Mouse (Mus musculus): ENCODE measurements at regions not wholly inside any gene's neighbourhood (a gene's known extent, or its start where the extent isn't known, plus 50 kb on each side); places are given as distances from the start of the nearest gene placed in this dataset.
"Not testable (repeated sequence)": the region's sequence is repeated elsewhere in the genome, so short reads cannot be mapped to it uniquely, and the experiment has no call there.

DNA sequence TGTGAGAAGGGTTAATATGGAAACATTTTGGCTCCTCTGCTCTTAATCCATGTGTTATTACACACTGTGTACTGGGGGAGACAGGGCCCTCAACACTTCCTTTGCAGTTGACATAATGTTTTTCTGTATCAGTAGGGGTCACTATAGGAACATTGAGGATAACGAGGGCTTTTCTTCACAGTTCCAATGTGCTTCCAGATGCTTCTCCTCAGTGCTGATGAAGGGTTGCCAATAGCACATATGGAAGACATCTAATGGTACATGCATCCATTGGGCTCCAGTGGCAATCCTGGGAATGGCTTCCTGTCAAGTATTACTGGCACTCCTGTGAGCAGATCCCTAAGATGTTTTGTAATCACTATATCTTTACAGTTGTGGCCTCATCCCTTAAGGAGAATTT is 62.1 kb downstream of the Naa11 start:
- peak; percentile 21 for DNase-seq (ENCODE audit: low spot score)

DNA sequence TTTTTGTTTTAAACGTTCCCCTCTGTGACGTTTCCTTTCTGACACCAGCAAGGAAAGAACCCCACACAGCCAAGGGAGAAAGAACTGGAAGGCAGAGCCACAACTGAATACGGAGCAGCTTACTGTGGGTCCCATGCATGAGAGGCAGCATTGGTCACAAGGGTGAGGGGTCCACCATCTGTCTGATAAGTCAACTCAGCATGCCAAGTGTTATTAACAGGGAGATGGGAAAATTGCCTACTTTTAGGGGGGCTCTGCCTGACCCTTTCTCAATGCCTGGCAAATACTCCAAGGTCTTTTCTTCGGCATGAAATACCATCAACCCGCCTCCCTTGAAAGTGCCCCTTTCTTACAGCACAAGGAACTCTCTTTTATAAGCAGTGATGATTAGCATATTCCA is 66.3 kb downstream of the Naa11 start:
- DNase-seq (ENCODE audit: low spot score), result no peak

DNA sequence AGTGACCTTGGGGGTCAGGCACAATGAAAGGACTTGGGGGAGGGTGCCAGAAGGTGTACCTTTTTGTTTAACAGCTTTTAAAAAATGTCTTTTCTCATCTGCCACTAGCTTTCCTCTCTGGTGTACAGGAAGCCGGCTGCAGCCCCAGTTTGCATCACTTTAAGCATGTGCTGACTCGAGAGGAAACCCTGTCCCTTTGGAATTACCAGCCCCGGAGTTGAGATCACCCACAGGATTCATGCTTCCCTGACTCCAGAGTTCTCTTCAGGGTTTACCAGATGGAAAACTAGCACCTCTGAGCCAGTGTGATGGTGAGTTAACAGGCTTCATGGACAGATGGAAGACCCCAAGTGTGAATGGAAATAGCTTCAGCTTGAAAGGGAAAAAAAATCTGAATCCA is 68.3 kb downstream of the Naa11 start:
- no peak for DNase-seq (ENCODE audit: low spot score)

DNA sequence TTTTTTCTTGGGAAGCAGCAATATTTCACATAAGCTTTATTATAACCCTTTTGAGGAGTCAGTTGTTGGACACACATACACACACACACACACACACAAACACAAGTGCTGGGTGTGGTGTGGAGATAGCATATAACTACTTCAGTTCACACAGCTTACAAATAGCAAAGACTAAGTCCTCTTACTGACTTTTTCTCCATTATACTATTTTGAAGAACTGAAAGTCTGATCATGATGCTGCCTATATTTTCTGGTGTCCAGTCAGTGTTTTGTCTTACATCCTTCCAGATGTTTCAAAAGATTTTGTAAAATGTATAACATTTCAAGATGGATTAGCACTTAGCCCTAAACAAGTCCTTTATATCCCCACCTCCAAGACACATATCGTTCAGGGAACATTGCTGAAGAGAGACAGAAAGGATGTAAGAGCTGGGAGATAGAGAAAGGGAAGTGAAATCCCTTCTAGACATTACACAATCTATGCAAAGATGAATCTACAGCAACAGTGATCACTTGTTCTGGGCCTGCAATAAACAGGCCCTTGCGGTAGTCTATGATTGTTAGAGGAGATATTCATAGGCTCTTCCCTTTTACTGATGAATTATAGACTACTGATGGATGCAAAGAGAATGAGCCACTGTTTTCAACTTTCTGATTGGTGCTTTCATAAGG is 72.2 kb downstream of the Naa11 start:
- no peak for DNase-seq (ENCODE audit: low spot score)

DNA sequence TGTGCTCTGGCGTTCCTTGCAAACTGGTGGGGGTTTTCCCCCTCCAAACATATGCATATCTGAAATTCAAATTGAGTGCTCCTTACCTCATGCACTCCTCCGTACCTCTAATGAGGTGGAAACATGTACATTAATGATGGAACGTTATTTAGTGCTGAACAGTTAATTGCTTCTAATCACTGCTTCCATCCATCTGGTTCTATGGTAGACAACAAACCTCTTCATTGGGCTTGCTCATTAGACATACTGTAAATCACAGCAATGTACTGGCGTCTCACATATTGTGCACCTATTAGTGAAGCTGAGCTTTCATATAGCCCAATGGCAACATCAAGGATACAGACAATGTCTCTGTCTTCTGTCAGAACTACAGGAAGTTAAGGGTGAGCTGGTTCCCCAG is 85.3 kb downstream of the Naa11 start:
- DNase-seq (ENCODE audit: low spot score), result no peak

DNA sequence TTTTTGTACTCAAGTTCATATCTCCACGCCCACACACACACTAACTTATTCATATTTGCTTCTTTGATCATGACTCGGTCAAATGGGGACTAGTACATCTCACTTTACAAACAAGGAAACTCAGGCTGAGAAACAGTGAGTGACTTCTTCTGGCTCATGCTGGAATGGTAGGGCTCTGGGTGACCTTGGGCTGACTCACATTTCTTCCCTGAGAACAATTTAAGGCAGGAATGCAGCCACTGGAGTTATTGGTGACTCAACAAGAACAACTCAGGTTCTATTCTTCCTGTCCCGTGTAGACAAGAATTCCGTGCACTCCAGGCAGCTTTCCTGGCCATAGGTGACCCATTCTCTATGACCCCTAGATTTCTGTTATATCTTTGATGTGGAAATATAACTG is 87.3 kb downstream of the Naa11 start:
- no peak for DNase-seq (ENCODE audit: low spot score)

DNA sequence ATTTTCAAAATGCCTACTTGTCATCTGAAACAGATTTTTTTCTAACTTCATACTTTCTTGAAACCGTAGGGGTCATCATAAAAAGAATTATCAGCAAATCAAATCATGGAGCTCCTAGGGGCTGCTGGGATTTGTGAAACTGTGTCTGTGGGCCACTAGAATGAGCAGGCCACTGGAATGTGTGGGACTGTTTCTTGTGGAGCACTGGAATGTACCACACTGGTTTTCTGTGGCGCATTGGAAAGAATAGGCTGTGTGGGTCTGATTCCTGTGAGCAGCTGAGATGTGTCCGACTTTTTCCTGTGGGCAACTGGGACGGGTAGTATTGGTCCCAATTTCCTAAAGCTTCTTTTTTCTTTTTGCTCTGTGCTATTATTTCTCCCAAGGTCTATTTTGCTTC is 90.6 kb downstream of the Naa11 start:
- DNase-seq (ENCODE audit: low spot score), result no peak

DNA sequence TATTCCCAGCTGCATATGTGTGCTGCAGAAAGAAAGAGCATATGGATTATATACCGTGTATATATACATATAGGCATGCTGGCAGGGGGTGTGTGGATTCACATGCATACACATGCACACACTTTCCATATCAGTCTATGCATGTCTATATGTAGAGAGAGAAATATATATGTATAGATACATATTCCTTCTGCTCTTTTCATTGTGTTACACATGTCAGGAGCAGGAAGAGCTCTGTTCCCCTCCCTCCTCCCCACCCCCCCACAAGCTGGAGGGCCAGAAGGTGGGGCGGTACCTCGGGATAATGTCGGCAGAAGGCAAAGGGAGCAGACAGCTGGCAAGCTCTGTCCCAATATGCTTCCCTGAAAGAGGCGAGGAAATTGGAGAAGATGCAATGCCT is 91.3 kb downstream of the Naa11 start:
- no peak for DNase-seq (ENCODE audit: low spot score)

DNA sequence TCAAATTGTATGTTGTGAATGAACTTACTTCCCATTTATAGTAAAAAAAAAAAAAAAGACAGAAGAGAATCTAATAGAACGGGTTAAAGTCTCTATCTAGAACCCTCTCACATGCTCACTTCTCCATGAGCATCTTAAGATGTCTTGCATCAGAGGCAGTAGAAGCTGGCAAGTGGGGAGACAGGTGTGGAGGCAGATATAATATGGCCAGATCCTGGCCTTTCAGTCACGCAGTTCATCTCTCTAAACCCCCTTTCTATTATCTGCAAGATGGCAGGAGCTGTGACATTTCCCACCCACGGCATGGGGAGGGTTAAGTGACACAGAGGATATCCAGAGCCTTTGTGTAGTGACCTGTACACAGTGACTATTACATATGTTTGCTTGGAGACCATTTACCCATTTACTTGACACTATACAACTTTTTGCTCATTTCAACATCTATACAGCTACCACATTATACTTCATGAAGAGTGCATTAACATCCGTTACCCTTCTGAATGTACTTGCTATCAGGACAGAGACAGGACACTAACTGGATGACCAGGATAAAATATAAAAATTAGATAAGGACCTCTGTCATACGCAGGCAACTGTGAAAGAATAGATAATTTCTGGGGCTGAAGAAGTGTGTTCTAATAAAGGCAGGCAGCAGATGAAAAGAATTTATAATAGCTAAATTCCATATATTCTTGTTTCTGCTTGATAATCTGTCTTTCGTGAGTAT is 91.9 kb downstream of the Naa11 start:
- no peak for DNase-seq (ENCODE audit: low spot score)

DNA sequence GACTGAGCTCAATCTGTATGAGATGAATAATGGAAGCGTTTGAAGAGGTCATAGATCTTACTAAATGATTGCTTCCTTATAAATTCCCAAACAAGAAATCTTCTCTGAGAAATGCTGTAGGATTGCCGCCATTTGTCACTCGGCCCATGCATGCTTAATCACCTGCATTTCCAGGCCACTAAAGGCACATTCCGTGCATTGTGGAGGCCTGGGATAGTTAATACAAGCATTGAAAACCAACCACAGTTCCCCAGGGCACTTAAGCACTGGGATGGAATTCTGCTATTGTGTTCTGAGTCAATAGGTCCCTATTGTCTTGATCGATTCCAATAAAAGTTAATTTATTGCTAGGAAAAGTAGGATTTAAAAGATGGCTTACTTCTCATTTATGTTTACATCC is 92.5 kb downstream of the Naa11 start:
- DNase-seq (ENCODE audit: low spot score), result no peak

DNA sequence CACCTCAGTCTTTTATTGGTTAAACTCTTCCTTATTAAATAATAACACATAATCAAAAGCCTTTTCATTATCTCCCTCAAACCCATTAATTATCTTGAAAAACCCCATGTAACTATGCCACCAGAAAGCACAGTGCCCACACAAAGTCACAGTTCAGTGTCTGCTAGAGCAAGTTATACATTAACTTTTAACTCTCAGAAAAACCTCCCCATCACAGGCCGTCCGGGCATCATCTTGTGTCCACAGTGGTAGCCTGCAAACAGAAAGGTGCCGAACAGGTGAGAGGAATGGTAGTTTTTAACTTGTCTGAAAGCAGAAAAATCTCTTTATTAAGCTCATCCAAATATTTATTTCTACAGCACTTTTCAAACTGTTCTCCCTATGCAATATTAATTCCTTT is 96.0 kb downstream of the Naa11 start:
- DNase-seq (ENCODE audit: low spot score), result no peak

DNA sequence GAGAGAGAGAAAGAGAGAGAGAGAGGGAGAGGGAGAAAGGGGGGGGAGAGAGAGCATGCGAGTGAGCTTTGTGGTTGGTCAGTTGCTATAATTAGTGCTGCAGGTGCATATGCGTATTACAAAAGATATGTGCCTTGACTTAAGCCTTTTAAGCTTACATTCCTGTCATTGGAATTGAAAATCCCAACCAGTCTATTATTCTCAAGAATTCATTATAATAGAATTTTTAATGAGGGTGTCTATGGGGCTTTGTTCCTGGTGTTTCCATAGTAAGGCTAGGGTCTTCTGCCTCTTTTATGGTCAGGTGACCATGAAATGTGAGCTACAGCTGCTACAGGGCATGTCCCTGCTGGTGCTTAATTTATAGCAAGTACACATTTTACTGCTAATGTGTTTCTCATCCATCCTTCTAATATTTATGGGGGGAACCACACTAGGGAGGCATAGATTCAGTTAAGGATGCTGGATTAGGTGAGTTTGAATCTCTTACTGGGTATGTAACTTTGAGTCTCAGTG is 102.0 kb downstream of the Naa11 start:
- DNase-seq (ENCODE audit: low spot score), result no peak

DNA sequence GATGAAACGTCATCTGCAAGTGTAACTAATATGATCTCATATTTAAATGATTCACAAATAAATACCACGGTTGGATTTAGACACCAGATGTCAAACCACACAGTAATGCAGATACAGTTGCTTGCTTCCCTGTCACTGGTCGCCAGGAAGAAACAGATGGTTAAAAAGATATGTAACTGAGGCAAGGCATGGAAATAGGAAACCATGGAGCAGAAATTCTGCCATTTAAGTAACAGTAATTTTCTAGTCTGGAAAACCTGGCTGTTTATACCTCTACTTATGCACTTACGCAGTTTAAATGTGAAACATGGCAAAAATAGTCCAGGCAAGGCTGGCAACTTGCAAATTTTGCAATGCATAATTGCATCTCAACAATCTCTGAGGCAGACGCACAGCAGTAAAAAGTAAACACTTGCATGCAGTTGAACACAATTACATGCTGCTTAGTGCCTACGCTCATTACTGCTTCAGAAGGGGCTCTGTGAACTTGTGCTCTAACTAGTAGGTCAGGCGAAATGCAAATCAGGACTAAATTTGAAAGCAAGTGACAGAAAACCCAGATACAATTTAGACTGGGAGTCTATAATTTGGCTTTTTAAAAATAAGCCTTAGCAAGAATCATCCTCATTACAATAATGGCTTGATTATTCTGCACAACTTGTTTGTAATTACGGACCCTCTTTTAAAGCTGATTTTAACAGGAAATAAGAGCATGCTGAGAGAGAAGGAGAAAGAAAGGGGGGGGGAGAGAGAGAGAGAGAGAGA is 102.6 kb downstream of the Naa11 start:
- DNase-seq (ENCODE audit: low spot score), result no peak

DNA sequence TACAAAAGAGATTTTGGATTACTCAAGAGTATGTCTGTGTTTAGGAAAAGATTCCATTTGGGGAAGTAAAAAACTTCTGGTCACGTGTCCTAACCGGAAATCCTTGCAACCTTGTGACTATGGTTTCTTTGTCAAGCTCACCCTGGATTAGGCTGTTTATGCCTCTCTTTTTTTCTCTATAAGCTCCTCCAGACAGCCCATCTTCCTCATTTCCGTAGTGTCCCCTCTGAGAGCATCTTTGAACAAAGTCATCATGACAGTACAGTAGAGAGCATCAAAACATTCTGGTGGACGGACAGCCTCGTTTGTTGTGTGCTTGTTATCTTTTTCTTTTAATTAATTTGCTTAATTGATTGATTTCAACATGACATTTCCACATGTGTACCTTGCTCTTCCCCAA is 112.7 kb downstream of the Naa11 start:
- no peak for DNase-seq (ENCODE audit: low spot score)

DNA sequence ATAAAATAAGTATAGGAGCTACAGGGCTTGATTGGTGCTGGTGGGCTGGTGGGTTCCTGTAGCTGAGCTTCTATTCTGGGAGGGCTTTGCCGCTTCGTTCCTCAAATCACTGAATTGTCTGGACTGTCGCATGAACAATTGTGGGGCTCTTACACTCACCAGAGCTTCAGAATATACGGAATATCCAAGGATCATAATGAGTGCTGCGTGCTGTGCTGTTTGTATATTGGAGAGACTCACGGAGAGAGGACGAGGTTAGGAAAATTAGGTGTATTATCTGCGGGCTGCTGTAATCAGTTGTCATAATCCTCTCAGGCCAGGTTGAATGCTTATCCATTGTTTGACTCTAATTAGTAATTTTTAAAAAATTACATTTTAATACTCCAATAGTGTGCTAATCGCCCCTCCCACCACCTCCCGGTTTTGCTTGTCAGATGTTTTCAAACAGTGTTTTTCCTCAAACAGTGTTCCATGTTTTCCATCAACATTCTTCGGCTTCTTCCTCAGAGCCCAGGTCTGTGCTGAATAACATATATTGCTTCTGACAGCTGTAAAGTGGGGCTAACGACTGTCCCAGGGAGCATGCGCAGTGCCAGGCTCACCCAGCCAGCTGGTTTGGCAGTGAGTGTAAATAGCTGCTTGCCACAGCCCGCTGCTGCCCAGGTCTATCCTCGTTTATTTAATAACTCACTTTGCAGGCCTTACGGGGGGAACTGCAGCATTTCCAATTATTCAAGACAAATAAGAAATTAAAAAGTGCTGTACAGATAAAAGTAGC is 114.2 kb downstream of the Naa11 start:
- DNase-seq (ENCODE audit: low spot score), result no peak

DNA sequence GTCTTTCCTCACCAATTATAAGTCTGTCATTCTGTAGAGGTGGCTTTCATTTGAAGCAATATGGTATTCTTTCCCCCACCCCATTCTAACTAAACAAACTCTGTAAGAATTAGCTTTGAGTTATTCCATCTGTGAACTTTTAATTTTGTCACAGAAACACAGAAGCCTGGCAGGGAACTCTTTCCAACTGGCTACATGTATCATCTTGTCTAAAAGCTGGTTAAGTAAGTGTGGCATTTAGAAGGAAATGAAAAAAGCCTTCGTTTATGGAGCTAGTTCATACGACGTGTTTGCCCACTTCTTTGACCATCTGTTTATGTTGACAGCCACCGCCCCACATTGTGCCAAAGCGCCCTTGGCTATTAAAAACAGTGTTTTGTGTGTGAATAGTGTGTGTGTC is 115.5 kb downstream of the Naa11 start:
- no peak for DNase-seq (ENCODE audit: low spot score)

DNA sequence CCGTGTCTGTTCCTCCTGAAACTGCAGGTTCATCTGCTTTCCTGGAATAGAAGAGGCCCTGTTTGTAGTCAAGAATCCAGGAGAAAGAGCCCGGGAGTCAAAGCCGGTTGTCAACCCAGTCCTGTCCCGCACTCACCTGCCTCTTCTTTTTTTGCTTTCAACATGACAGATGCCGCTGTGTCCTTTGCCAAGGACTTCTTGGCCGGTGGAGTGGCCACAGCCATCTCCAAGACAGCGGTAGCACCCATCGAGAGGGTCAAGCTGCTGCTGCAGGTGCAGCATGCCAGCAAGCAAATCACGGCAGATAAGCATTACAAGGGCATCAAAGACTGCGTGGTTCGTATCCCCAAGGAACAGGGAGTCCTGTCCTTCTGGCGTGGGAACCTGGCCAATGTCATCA is 127.5 kb downstream of the Naa11 start:
- not testable (repeated sequence) for DNase-seq (ENCODE audit: low spot score)

DNA sequence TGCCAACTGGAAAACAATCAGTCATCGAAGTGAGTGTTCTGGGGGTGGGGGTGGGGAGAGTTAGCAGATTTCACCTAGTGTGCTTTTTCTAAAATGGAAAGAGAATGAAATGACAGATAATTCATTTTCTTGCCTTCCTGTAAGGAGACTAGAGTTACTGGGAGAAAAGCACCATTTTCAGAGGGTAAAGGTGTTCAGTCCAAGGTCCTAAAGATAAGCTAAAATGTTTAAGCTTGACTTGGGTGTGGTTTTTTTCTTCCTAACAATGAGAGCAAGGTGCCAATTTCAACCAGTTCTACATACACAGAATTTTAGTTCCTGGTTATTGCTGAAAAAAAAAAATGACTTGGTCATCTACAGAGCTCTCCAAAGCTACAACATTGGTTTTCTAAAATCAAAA is 135.1 kb downstream of the Naa11 start:
- no peak for DNase-seq (ENCODE audit: low spot score)

DNA sequence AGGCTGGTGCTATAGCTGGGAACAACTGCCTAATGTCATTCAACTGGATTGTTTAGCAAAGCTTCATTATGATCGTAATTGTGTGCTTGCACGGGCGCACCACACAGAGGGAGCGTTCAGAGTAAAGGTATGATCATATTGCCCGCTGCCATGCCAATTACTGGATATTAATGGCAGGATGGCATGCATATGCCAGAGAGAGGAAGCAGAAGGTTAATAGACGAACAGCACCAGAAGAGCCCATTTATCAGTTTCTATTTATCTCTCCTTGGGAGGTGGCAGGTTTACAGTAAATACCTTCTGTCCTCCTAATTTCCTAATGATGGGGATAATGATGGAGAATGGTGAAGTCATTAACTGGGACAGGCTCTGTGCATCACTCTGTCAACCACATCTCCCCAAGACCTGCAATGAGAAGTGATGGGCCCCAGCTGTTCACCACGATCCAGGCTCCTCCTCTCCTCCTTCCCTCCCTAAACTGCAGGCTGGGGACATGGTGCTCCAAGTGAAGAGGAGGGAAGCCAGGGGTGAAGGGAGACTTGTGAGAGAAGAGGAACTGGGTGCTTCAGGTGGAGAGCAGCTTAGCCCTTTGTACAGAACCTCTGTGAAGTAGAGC is 135.6 kb downstream of the Naa11 start:
- DNase-seq (ENCODE audit: low spot score), result no peak

DNA sequence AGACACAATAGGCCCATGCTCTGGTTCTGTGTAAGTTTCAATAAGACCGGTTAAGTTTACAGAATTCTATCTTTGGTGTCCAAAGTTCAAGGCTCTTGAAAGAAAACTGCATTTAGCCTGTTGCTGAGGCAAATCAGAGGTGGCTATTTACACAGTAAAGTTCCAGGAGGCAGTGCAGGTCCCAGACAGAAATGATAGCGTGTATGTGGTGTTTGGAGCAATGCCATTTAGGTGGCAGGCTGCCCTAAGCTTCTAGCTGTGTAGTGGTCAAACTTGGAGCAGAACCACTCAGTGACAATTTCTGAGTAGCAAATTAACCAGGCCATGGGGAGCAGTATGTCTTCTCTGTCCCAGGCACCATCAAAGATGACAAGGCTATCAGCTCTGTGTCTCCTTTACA is 125.5 kb upstream of the Paqr3 start:
- no peak for DNase-seq (ENCODE audit: low spot score)

DNA sequence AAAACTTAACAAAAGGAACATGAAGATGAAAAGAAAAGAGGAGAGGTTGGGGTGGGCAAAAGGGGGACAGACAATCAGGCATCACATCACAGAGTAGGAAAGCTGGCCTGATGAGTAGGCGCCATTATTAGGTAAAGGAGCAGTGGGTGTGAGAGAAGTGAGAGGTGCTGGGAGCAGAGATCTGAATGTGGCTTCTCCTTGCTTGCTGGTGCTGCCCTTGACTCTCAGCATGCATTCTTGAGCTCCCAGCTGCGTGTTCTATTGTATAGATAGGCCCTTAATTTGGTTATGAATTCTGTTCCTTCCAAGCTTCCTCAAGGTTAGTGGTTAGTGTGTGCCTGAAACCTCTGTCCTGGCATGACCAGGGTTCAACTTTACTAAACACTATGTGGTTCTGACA is 115.0 kb upstream of the Paqr3 start:
- no peak for DNase-seq (ENCODE audit: low spot score)

All from heart, adult 8-10 months (tissue).